Mouse (Mus musculus) kidney, postnatal 36 days (tissue): ENCODE data around the gene Akap13.
"Not testable (repeated sequence)": the region's sequence is repeated elsewhere in the genome, so short reads cannot be mapped to it uniquely, and the experiment has no call there.

ENCODE experiments used
- DNase-seq, 2 experiments: peaks; one replicate each; pipeline ENCODE4 v3.0.0; 2021 to 2022; ENCODE audit warnings: mixed read lengths in 2 of 2

The Akap13 gene

GRCm38 (mm10) chr7:75731951-75732350, 276.6 kb downstream of the Akap13 start:
- peak in 1 of 2 experiments; percentile 11 for DNase-seq

- DNase-seq = no peak
Observed at GRCm38 (mm10) chr7:75733166-75733565, 277.8 kb downstream of the Akap13 start.

DNA sequence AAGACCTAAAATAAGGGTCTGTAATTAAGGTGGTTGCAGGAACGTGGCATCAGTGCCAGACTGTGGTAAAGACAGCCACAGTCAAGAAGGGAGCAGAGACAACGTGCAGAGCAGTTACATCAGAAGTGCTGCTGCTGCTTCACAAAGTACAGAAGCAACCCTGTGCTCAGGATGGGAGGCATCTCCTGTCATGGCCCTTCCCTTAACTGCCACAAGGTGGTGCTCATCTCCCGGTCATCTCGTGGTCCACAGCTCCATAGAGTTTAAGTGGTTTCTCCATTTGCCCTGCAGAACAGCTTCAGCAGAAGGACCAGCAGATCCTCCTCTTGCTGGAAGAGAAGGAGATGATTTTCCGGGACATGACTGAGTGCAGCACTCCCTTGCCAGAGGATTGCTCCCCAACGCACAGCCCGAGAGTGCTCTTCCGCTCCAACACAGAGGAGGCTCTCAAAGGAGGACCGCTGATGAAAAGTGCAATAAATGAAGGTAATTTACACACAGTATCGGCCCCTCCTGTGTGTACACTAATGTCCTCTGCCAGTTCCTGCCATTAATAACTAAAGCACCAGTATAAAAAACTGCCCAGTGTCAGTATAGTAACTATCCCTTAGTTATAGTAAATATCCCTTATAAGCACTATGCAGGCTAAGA, 283.9 kb downstream of the Akap13 start:
- peak; percentile 62 to 74 for DNase-seq

DNA sequence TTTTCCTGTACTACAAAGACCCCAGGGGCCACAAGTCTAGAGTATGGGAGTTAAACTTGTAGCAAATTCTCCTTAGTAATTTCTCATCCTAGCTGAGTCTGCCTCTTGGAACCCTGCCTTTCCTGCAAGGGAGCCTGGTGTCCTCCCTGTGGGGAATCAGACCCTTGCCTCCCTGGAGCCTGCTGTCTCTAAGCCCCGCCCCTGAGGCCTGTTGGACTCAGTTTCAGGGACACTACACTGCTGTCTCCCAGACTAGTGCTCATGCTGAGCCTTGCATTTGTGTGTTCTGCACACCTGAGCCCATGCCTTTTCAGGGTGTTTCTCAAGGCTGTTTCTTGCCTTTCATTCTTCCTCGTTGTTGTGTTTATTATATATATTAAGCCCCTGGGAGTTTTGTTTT, 289.2 kb downstream of the Akap13 start:
- DNase-seq = peak in 1 of 2 experiments; percentile 32

GRCm38 (mm10) chr7:75744978-75745638, 289.8 kb downstream of the Akap13 start:
- DNase-seq = no peak

DNA sequence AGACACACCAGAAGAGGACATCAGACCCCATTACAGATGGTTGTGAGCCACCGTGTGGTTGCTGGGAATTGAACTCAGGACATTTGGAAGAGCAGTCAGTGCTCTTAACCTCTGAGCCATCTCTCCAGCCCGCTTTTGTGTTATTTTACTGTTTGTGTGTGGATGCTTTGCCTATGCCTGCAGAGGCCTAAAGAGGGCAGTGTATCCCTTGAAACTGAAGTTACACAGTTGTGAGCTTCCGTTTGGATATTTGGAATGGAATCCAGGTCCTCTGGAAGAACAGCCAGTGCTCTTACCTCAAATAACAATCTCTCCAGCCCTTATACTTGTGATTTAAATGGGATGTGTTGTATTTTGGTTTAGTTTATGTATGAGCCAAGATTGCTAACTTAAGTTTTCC, 290.6 kb downstream of the Akap13 start:
- peak in 1 of 2 experiments; percentile 51 for DNase-seq

GRCm38 (mm10) chr7:75750581-75750980, 295.2 kb downstream of the Akap13 start:
- DNase-seq = no peak

GRCm38 (mm10) chr7:75751161-75751803, 295.9 kb downstream of the Akap13 start:
- no peak for DNase-seq

GRCm38 (mm10) chr7:75752442-75753191, 297.3 kb downstream of the Akap13 start:
- peak in 1 of 2 experiments; percentile 48 for DNase-seq

DNA sequence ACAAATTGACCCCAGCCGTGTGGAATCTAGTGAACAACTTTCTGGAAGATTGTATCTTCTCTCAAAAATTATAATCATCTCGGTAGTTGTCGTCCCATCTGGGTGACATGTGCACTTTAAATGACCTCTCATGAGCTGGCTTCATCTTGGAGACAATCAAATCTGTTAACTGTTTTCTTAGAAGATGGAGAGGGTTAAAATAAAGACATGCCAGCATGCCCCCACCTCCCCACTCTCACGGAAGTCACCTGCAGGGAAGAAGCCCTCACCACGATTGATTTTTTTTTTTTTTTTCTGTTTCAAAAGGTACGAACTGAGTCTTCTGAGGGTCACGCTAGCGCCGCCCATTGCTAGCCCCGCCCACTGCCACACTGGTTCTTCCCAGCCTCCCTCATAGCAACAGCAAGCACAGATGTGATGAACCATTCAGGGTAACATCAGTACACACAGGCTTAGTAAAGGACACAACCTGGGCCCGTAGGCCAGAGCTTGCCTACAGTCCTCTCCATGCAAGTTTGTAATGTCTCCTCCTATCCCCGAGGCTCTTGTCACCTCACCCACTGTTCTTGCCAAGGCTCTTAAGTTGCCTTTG, 298.0 kb downstream of the Akap13 start:
- peak in 1 of 2 experiments; percentile 50 for DNase-seq

GRCm38 (mm10) chr7:75754587-75755499, 299.5 kb downstream of the Akap13 start:
- DNase-seq = peak; percentile 73 to 79

DNA sequence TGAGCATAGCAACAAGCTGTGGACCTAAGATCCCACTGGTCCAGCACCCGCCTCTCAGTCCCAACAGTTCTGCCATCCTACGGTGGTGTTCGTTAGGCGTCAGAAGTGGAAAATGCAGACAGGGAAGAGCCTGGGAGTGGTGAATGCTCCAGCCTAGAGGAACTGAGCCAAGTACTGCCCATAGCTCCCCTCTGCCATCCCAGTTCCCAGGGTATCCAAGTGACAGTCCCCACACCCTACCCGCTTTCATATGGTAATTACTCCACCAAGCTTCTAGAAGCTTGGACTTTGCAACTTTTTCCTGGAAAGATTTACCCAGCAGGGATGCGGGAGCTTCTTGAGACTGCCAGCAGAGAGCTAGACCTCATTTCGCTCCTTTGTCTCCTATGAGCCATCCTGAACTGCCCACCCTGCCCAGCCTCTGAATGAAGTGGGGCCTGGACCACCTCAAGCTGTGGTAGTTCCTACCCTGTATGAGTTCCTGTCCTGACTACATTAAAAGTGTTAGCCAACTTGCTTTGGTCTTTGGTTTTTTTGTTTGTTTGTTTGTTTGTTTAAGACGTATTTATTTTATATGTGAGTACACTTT, 300.6 kb downstream of the Akap13 start:
- DNase-seq = peak; percentile 40 to 55

DNA sequence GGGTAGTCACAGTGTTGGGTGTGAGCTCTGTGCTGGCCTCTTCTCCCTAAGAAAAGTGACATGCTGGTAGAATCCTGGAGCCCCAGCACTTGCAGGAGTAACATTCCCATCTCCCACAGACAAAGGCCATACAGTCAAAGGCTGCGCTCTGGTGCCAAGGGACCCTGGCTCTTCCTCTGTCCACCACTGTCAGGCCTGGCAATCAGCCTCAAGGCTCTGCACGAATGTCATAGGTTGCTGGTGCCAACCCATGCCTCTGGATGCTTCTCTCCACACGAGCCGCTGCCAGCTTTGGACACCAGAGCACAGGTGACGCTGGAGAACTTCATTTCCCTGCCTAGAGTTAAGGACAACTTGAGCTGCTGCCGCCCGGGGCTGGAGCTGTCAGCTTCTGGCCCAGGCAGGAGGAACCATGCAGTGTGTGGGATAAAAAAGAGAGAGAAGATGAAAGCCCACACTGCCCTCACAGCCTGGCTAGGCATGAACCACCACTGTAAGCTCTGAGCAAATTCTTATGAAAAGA, 304.7 kb downstream of the Akap13 start:
- DNase-seq = no peak

DNA sequence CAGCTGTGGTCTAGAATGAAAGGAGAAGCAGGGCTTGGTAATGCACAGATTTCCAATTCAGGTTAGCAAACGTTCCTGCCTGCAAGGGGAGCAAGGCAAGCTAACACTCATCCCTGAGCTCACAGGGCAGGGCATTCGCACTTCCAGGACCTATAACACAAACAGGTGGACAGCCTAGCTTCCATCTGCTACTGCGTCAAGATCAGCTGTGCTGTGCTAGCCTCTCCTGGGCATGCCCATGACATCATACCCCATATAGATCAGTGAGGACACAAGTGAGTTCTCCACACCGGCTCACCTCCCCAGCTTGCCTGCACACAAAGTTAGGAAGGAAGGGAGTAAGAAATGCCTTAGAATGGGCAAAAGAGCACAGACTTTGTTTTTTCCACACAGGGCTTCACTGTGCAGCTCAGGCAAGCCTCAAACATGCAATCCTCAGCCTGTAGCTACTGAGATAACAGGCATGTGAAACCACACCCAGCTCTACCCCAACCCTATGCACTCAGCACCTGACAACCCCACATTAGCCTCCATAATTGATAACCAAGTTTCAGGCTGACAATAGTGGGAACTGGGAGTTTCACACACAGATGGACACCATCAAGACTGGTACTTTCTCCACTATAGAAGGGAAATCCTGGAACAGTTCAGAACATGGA, 305.5 kb downstream of the Akap13 start:
- not testable (repeated sequence) for DNase-seq

DNA sequence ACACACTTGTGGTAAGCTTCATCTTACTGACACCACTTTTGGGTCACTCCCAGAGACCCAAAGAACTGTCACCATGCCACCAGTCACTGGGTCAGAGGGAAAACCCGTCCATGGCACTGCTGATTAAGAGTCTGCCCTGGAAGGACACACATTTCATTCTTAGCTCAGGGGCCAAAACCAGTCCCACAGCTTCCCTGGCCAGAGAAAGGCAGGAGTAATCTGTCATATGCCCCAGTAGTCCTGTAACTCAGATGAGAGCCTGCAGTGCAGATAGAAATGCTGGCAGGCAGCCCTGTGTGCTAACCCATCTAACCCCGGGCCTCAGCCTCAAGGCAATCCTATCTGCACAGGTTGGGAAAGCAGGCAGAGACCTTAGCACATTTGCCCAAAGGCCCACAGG, 306.9 kb downstream of the Akap13 start:
- peak in 1 of 2 experiments; percentile 39 for DNase-seq

- DNase-seq = not testable (repeated sequence)
Observed at GRCm38 (mm10) chr7:75767080-75767769, 311.9 kb downstream of the Akap13 start.

DNA sequence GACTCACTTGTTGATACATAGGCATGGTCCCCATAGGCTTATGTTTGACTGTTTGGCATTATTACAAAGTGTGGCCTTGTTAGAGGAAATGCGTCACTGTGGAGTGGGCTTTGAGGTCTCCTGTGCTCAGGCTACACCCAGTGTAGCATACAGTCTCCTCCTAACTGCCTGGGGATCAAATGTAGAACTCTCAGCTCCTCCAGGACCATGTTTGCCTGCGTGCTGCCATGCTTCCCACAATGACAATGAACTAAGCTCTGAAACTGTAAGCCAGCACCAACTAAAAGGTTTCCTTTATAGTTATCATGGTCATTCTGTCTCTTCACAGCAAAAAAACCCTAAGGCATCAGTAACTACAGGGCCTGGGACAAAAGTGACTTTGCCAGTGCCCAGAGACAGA, 312.8 kb downstream of the Akap13 start:
- no peak for DNase-seq

- no peak for DNase-seq
Observed at GRCm38 (mm10) chr7:75769909-75770308, 314.6 kb downstream of the Akap13 start.
